Mouse (Mus musculus): ENCODE measurements at regions not wholly inside any gene's neighbourhood (a gene's known extent, or its start where the extent isn't known, plus 50 kb on each side); places are given as distances from the start of the nearest gene placed in this dataset.

GRCm38 (mm10) chr9:101546213-101546832 is 294.7 kb upstream of the Ppp2r3a start:
- DNase-seq, result no peak

GRCm38 (mm10) chr9:101518137-101518536 is 266.5 kb upstream of the Ppp2r3a start:
- no peak for DNase-seq

- no peak for DNase-seq
Measured at GRCm38 (mm10) chr9:101510807-101511206, 259.2 kb upstream of the Ppp2r3a start.

GRCm38 (mm10) chr9:101509196-101509595 is 257.6 kb upstream of the Ppp2r3a start:
- no peak for DNase-seq

- no peak for DNase-seq
Measured at GRCm38 (mm10) chr9:101507023-101507690, 255.6 kb upstream of the Ppp2r3a start.

GRCm38 (mm10) chr9:101501706-101502465 is 250.3 kb upstream of the Ppp2r3a start:
- DNase-seq, result peak in 1 of 2 experiments; percentile 7

GRCm38 (mm10) chr9:101501036-101501435 is 249.4 kb upstream of the Ppp2r3a start:
- DNase-seq, result no peak

GRCm38 (mm10) chr9:101498721-101499120 is 247.1 kb upstream of the Ppp2r3a start:
- no peak for DNase-seq

GRCm38 (mm10) chr9:101495768-101496167 is 244.2 kb upstream of the Ppp2r3a start:
- no peak for DNase-seq

GRCm38 (mm10) chr9:101489013-101489412 is 237.4 kb upstream of the Ppp2r3a start:
- no peak for DNase-seq

- DNase-seq, result no peak
Measured at GRCm38 (mm10) chr9:101476223-101476622, 224.6 kb upstream of the Ppp2r3a start.

GRCm38 (mm10) chr9:101473074-101473461 is 221.5 kb upstream of the Ppp2r3a start:
- DNase-seq, result no peak

- DNase-seq, result peak; percentile 6 to 27
Measured at GRCm38 (mm10) chr9:101472101-101473073, 220.8 kb upstream of the Ppp2r3a start.

- no peak for DNase-seq
Measured at GRCm38 (mm10) chr9:101471665-101472064, 220.1 kb upstream of the Ppp2r3a start.

- DNase-seq, result no peak
Measured at GRCm38 (mm10) chr9:101469756-101470155, 218.2 kb upstream of the Ppp2r3a start.

- DNase-seq, result peak; percentile 6 to 24
Measured at GRCm38 (mm10) chr9:101464727-101465427, 213.3 kb upstream of the Ppp2r3a start.

- no peak for DNase-seq
Measured at GRCm38 (mm10) chr9:101458947-101459627, 207.5 kb upstream of the Ppp2r3a start.

GRCm38 (mm10) chr9:101458306-101458946 is 206.8 kb upstream of the Ppp2r3a start:
- DNase-seq, result no peak

- no peak for DNase-seq
Measured at GRCm38 (mm10) chr9:101446316-101446715, 194.7 kb upstream of the Ppp2r3a start.

- peak in 1 of 2 experiments; percentile 11 for DNase-seq
Measured at GRCm38 (mm10) chr9:101445764-101446163, 194.2 kb upstream of the Ppp2r3a start.

GRCm38 (mm10) chr9:101445293-101445692 is 193.7 kb upstream of the Ppp2r3a start:
- DNase-seq, result no peak

All from lung, adult 18-20 months (tissue).